Mouse (Mus musculus) thymus, adult 2 months (tissue): Measurements from ENCODE around the gene Zfp61.

ENCODE experiments used
- CTCF ChIP-seq: fragments of 200-500 bp; IDR thresholded peaks from 2 replicates; pipeline ENCODE4 v1.5.1; 2012; ENCODE audit warnings: mild to moderate bottlenecking, control low read depth, low read length, moderate library complexity, borderline replicate concordance; ENCODE audit not compliant: control insufficient read depth, poor library complexity, insufficient read depth; ENCODE audit errors: extremely low read depth
- POLR2A ChIP-seq: fragments of 200-500 bp; IDR thresholded peaks from 2 replicates; pipeline ENCODE4 v1.6.1; 2012; ENCODE audit warnings: mild to moderate bottlenecking, low read length, control low read depth, moderate library complexity; ENCODE audit not compliant: control insufficient read depth, poor library complexity, insufficient read depth; ENCODE audit errors: extremely low read depth

- no peak for TF ChIP-seq CTCF
- TF ChIP-seq POLR2A = no peak
Observed at GRCm38 (mm10) chr7:24287670-24288069, 13.4 kb downstream of the Zfp61 start.
